Mouse (Mus musculus) small intestine, adult 2 months (tissue): ENCODE data around the gene Ccdc88b.

Experiments
- CTCF ChIP-seq: fragments of 200-500 bp; IDR thresholded peaks from 2 replicates; pipeline ENCODE4 v1.5.1; 2012; ENCODE audit warnings: low read depth, mild to moderate bottlenecking, control low read depth, inconsistent platforms, low read length, moderate library complexity, mixed read lengths; ENCODE audit not compliant: insufficient replicate concordance, insufficient read length; ENCODE audit errors: extremely low read depth
- POLR2A ChIP-seq: fragments of 200-500 bp; IDR thresholded peaks from 2 replicates; pipeline ENCODE4 v1.6.1; 2012; ENCODE audit warnings: low read depth, mild to moderate bottlenecking, control low read depth, inconsistent platforms, low read length, moderate library complexity

DNA sequence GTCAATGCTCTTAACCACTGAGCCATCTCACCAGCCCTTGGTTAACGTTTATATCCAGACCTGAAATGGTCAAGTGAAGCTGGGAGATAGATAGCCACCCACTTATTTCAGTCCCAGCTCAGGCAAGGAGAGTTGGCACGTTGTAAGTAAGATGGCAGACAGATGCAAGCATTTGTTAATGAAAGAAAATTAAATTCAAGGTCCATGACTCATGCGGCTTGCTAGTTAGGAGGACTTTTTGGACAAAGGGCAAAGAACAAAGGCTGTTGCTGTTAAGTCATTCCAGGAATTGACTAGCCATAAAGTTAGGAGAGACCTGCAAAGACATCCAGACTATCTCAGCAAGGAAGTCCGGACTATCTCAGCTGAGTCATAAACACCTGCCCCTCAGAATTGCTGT lies 41.6 kb upstream of the Ccdc88b start:
- no peak for TF ChIP-seq CTCF
- no peak for TF ChIP-seq POLR2A
